Mouse (Mus musculus) forebrain, embryonic 11.5 days (tissue): ENCODE measurements around the gene Cd8b1. TPM values are rescaled to one million over a fixed set of nuclear protein-coding genes. Genes with fewer than 3 reads are reported as not detected.

Experiments used
- ATAC-seq: fragments of 200-750 bp; cut with Nextera tagmentation; replicated peaks from 2 replicates; pipeline ENCODE4 v1.8.0; 2017; ENCODE audit warnings: moderate TSS enrichment; ENCODE audit not compliant: low FRiP score
- DNase-seq: peaks from one replicate; pipeline ENCODE4 v3.0.0-alpha.2; 2017; ENCODE audit warnings: low spot score
- H3K27ac ChIP-seq: fragments of 300-500 bp; sonication (generic); 2 replicates; pipeline ENCODE4 v1.5.1; 2014; ENCODE audit warnings: low read depth, low read length
- H3K27me3 ChIP-seq: fragments of 300-500 bp; sonication (generic); 2 replicates; pipeline ENCODE4 v1.6.1; 2014; ENCODE audit warnings: mild to moderate bottlenecking, low read length, mixed read lengths; ENCODE audit not compliant: control insufficient read depth, insufficient read depth
- H3K36me3 ChIP-seq: fragments of 300-500 bp; sonication (generic); 2 replicates; pipeline ENCODE4 v1.6.1; 2014; ENCODE audit warnings: mild to moderate bottlenecking, low read length, moderate library complexity, mixed read lengths; ENCODE audit not compliant: control insufficient read depth, insufficient read depth
- H3K4me1 ChIP-seq: fragments of 300-500 bp; sonication (generic); replicated peaks from 2 replicates; pipeline ENCODE4 v1.6.1; 2014; ENCODE audit warnings: low read length, mixed read lengths; ENCODE audit not compliant: control insufficient read depth, insufficient read depth
- H3K4me2 ChIP-seq: fragments of 300-500 bp; sonication (generic); 2 replicates; pipeline ENCODE4 v1.6.1; 2014; ENCODE audit warnings: low read depth, mild to moderate bottlenecking, low read length, moderate library complexity, mixed read lengths; ENCODE audit not compliant: severe bottlenecking
- H3K4me3 ChIP-seq: fragments of 300-500 bp; sonication (generic); 2 replicates; pipeline ENCODE4 v1.5.1; 2014; ENCODE audit warnings: low read depth, low read length
- H3K9ac ChIP-seq: fragments of 300-500 bp; sonication (generic); 2 replicates; pipeline ENCODE4 v1.6.1; 2014; ENCODE audit warnings: low read length
- H3K9me3 ChIP-seq: fragments of 300-500 bp; sonication (generic); 2 replicates; pipeline ENCODE4 v1.6.1; 2016; ENCODE audit warnings: low read length, mixed read lengths; ENCODE audit not compliant: control insufficient read depth
- WGBS: fragments of 180-500 bp; shearing (Covaris S2); extraction: QIAGEN DNeasy Blood & Tissue Kit; methylation state at CpG from one replicate; pipeline ENCODE4 v1.1.7; 2014; 5-methylcytosine and 5-hydroxymethylcytosine counted together
- polyA plus RNA-seq: library from polyadenylated mRNA; unstranded; fragments of >200 nt; fragmentation: Nextera tagmentation; extraction: Ambion mirVana; gene quantifications from 2 replicates; pipeline ENCODE4 v1.2.1, GENCODE M21; 2014

The Cd8b1 gene
- polyA plus RNA-seq, 1 experiment from 2014 or later: not detected

DNA sequence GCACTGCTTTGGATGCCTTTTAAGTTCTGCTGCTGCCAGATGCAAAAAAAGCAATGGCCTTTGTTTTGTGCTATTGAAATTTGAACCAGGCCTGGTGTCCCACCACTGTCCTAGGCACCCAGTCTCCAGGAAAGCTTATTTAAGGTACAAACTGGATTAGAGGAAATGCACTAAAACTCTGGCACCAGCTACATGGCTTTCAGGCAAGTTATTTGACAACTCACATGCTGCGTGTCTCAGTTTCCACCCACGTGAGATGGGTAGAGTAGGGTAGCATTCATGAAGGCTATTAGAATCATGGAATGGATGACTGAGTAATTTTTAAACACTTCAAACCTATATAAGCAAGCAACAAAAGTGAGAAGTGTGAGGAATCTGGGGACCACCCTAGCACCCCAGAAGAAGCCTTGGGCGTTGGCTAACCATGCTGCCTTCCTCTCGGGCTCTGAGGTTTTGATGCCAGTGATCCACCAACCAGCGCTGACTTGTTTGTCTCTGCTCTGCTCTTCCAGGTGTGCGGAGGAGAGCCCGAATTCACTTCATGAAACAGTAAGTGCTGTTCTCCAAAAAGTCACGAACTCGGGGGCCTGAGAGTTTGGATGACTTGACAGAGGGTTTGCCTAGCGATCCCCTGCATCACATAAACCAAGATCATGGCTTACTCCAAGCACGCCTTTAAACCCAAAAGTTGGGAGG lies 11.1 kb downstream of the Cd8b1 start:
- Histone ChIP-seq H3K36me3 (no peaks in the 10 kb centered on the region), H3K9me3 (no peaks in the 10 kb centered on the region), H3K4me1 (no peaks in the 10 kb centered on the region), H3K4me3 (no peak overlapping the region), H3K4me2 (no peak overlapping the region), H3K9ac (no peak overlapping the region), H3K27me3 (no peaks in the 10 kb centered on the region), H3K27ac (no peak overlapping the region)
- WGBS: 95% methylated on average over 11 of the region's 11 CpGs
- no peak for DNase-seq
- no peak for ATAC-seq

DNA sequence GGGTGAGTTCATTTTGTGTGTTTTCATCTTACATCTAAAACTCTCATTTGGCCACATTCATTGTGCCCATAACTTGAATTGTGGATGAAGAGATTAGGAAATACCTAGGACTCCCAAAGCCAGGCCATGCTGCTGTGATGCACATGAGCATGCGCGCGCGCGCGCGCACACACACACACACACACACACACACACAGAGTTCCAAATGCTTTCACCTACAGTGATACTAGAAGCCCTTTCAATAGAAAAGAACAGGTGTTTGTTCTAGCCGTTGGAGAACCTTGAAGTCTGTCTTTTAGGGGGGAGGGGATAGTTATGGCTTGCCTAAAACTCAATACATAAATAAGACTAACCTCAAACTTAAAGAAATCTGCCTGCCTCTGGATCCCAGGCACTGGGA lies 15.1 kb downstream of the Cd8b1 start:
- 97% methylated on average over 8 of the region's 8 CpGs for WGBS
- Histone ChIP-seq H3K27ac (no peak overlapping the region), H3K9me3 (no peaks in the 10 kb centered on the region)

DNA sequence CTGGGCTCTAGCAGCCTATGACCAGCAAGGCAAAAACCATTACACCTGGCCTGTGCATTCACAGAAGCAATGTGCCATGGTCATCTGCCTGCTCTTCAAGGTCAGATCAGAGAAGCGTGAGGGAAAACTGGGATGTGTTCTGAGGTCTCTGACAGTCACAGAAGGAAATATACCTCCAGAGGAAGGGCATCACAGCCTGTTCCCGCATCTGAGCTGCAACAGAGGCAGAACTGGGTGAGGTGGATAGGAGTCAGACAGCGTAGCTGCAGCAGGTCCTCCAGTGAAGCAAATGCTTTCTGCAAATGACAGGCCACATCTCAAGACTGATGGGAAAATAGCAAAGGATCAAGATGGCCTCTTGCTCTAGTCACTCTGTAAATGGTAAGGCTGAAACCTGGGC lies 16.4 kb downstream of the Cd8b1 start:
- Histone ChIP-seq H3K27ac (no peak overlapping the region), H3K27me3 (no peaks in the 10 kb centered on the region), H3K9ac (no peak overlapping the region), H3K4me2 (no peak overlapping the region), H3K9me3 (no peaks in the 10 kb centered on the region), H3K4me1 (no peaks in the 10 kb centered on the region), H3K4me3 (no peak overlapping the region), H3K36me3 (no peaks in the 10 kb centered on the region)
- ATAC-seq: no peak
- 90% methylated on average over 3 of the region's 3 CpGs for WGBS
- no peak for DNase-seq

More for the DNA sequence above, 15.1 kb downstream of the Cd8b1 start:
- no peak overlapping the region for H3K4me2 ChIP-seq
- no peaks in the 10 kb centered on the region for H3K4me1 ChIP-seq
- H3K4me3 ChIP-seq: no peak overlapping the region
- no peak overlapping the region for H3K9ac ChIP-seq
- H3K27me3 ChIP-seq: no peaks in the 10 kb centered on the region
- H3K36me3 ChIP-seq: no peaks in the 10 kb centered on the region
- ATAC-seq: no peak
- DNase-seq: no peak

DNA sequence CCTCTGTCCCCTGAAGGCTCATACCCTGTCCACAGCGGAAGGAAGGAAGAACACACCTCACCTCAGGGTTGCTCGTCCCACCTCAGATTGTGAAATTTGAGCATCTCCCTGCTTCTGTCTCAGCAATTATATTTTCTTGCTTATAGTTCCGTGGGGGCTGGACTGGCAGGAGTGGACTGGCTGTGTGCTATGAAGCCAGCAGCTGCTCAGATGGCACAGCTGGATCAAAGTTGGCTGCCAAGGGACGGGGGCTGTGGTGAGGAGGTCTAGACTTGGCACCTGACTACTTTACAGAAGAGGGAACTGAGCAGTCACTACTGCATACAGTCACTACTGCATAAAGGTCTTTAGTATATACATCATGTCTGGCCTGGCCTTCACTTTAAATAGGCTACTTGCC lies 16.8 kb downstream of the Cd8b1 start:
- no peak overlapping the region for H3K9ac ChIP-seq
- ATAC-seq: no peak
- H3K4me2 ChIP-seq: no peak overlapping the region
- DNase-seq: no peak
- no peaks in the 10 kb centered on the region for H3K9me3 ChIP-seq
- H3K4me3 ChIP-seq: no peak overlapping the region
- no peak overlapping the region for H3K27ac ChIP-seq
- H3K36me3 ChIP-seq: no peaks in the 10 kb centered on the region
- WGBS: 83% methylated on average over 4 of the region's 4 CpGs
- no peaks in the 10 kb centered on the region for H3K4me1 ChIP-seq
- H3K27me3 ChIP-seq: no peaks in the 10 kb centered on the region

DNA sequence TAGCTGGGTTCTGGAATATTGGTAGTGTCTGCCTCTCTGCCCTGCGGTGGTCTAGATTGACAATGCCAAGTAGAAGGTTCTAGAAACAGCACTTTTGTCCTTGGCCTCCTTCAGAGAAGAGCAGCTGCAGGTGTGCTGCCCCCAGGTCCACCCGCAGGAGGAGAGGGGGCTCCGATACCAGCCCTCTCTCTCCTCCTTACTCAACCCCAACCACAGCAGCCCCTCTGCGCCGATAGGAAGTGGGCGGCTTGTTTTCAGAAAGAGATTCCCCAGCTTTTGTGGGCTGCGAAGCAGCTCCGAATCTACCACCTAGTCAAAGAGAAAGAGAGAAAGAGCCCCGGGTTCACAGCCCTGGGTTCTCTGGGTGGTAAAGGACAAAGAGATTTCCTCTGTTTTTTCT lies 18.6 kb downstream of the Cd8b1 start:
- no peaks in the 10 kb centered on the region for H3K9me3 ChIP-seq
- no peak overlapping the region for H3K27ac ChIP-seq
- no peak overlapping the region for H3K9ac ChIP-seq
- no peaks in the 10 kb centered on the region for H3K4me1 ChIP-seq
- no peaks in the 10 kb centered on the region for H3K36me3 ChIP-seq
- ATAC-seq: no peak
- WGBS: 89% methylated on average over 9 of the region's 9 CpGs
- H3K4me3 ChIP-seq: no peak overlapping the region
- DNase-seq: no peak
- H3K27me3 ChIP-seq: no peaks in the 10 kb centered on the region
- H3K4me2 ChIP-seq: no peak overlapping the region

DNA sequence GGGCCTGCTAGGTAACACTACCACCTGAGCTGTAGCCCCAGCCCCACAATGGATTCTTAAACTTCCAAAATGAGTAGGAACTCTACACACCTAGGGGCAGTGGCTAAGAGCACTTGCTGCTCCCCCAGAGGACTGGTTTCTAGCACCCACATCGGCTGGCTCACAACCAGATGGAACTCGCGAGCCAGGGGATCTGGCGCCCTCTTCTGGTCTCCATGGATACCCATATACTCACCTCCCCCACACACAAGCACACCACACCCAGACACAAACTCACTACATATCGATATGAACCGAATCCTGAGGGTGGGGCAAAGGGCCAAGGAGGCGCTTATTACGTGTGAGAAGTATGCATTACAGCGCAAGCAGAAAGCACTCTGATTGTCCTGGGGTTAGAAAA lies 25.4 kb downstream of the Cd8b1 start:
- ATAC-seq: no peak
- WGBS: 97% methylated on average over 9 of the region's 9 CpGs
- DNase-seq: no peak

DNA sequence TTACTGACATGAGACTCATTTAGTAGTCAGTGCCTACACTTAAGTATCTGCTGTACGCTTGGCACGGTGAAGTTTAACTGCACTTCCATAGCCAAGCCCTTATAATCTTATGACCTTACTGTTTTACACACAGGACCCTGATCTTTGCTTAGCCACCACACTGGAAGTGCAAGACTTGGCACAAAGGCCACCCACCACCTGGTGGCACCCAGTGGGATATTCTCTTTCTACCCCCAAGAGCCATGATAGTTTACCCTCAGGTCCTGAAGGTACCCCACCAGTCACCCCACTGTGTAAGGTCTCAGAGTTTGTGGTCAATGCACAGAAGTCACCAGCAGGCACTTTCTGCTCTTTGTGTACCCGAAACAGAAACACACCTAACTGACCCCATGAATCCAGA lies 28.6 kb downstream of the Cd8b1 start:
- no peak overlapping the region for H3K27ac ChIP-seq
- DNase-seq: no peak
- H3K4me1 ChIP-seq: no peaks in the 10 kb centered on the region
- no peaks in the 10 kb centered on the region for H3K27me3 ChIP-seq
- H3K4me3 ChIP-seq: no peak overlapping the region
- no peak for ATAC-seq
- H3K9ac ChIP-seq: no peak overlapping the region
- H3K4me2 ChIP-seq: no peak overlapping the region
- 88% methylated on average over 3 of the region's 3 CpGs for WGBS
- no peaks in the 10 kb centered on the region for H3K36me3 ChIP-seq
- H3K9me3 ChIP-seq: peaks cover 3% of the 10 kb centered on the region; the same call in 1 of the 2 replicates

More for the DNA sequence above, 25.4 kb downstream of the Cd8b1 start:
- no peak overlapping the region for H3K4me3 ChIP-seq
- H3K27ac ChIP-seq: no peak overlapping the region
- H3K4me1 ChIP-seq: no peaks in the 10 kb centered on the region
- H3K4me2 ChIP-seq: no peak overlapping the region
- no peaks in the 10 kb centered on the region for H3K27me3 ChIP-seq
- no peak overlapping the region for H3K9ac ChIP-seq
- H3K9me3 ChIP-seq: peaks cover 3% of the 10 kb centered on the region; the same call in 1 of the 2 replicates
- no peaks in the 10 kb centered on the region for H3K36me3 ChIP-seq

DNA sequence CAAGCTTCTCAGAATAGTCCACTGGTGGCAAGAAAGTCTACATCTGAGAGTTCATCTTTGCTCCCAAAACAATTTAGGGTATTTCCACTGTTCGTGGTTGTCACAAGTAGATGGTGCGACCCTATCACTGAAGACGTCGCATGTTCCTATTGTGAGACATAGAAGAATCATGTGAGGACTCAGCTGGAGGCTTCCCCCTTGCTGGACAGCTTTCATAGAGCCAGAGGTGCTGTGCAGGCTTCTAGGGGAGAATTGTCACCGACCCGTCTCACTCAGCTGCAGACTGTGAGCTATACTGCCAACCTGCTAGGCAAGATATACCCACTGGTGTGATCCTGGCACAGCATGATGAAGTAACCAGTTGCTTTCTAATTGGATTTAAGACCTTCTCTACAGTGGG lies 29.6 kb downstream of the Cd8b1 start:
- Histone ChIP-seq H3K4me3 (no peak overlapping the region), H3K27me3 (no peaks in the 10 kb centered on the region), H3K27ac (no peak overlapping the region), H3K9ac (no peak overlapping the region), H3K36me3 (no peaks in the 10 kb centered on the region), H3K4me2 (no peak overlapping the region), H3K4me1 (no peaks in the 10 kb centered on the region), H3K9me3 (peaks cover 3% of the 10 kb centered on the region; the same call in 1 of the 2 replicates)
- ATAC-seq: no peak
- WGBS: 93% methylated on average over 6 of the region's 6 CpGs
- no peak for DNase-seq

DNA sequence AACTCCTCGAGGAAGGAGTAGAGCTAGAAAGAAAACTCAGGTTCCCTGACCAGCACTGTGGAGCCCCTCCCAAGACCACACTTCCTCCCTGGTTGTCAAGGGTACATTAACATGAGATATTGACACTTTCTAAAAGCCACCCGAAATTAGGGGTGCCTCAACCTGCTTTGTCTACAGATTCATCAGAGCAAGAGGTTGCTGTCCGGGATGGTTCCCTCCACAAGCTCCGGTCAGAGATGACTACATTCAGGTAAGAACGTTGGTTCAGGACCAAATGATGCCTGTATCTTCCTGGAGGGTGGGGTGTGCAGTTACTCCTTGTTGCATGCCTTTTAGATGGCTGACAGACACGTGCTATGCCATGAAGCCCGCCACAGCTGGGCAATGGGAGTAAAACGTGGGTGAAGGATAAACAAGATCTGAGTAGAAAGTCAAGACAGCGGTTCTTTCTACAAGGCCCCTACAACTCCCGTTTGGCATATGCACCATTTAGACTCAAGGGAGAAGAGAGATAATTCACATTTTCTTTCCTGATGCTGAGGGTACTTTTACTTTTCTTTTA lies 30.4 kb downstream of the Cd8b1 start:
- Histone ChIP-seq H3K9ac (no peak overlapping the region), H3K27ac (no peak overlapping the region), H3K4me2 (no peak overlapping the region), H3K9me3 (peaks cover under 1% of the 10 kb centered on the region; the same call in 1 of the 2 replicates), H3K4me3 (no peak overlapping the region), H3K4me1 (no peaks in the 10 kb centered on the region), H3K36me3 (no peaks in the 10 kb centered on the region), H3K27me3 (no peaks in the 10 kb centered on the region)
- DNase-seq (no peak), ATAC-seq (no peak)
- 87% methylated on average over 10 of the region's 10 CpGs for whole genome bisulfite sequencing
